Mouse (Mus musculus) hindbrain, embryonic 15.5 days (tissue): Measurements from ENCODE around the gene Akap7. TPM values are rescaled to one million over a fixed set of nuclear protein-coding genes. Genes with fewer than 3 reads are reported as not detected.
A peak's percentile ranks its signal among the peaks of the same experiment; 100 is the strongest.

Experiments used
- ATAC-seq: fragments of 200-750 bp; cut with Nextera tagmentation; 2 replicates; pipeline ENCODE4 v1.8.0; 2017; ENCODE audit warnings: low read depth, moderate number of reproducible peaks, moderate TSS enrichment; ENCODE audit not compliant: low FRiP score
- H3K27ac ChIP-seq: fragments of 300-500 bp; sonication (generic); replicated peaks from 2 replicates; pipeline ENCODE4 v1.5.1; 2015; ENCODE audit warnings: mild to moderate bottlenecking, inconsistent platforms
- H3K27me3 ChIP-seq: fragments of 300-500 bp; sonication (generic); 2 replicates; pipeline ENCODE4 v1.6.1; 2015; ENCODE audit warnings: control low read depth, inconsistent platforms
- H3K36me3 ChIP-seq: fragments of 300-500 bp; sonication (generic); 2 replicates; pipeline ENCODE4 v1.6.1; 2015; ENCODE audit warnings: control low read depth, inconsistent platforms
- H3K4me1 ChIP-seq: fragments of 300-500 bp; sonication (generic); replicated peaks from 2 replicates; pipeline ENCODE4 v1.6.1; 2015; ENCODE audit warnings: control low read depth, inconsistent platforms
- H3K4me2 ChIP-seq: fragments of 300-500 bp; sonication (generic); 2 replicates; pipeline ENCODE4 v1.6.1; 2015; ENCODE audit warnings: moderate library complexity, mild to moderate bottlenecking, inconsistent platforms
- H3K4me3 ChIP-seq: fragments of 300-500 bp; sonication (generic); 2 replicates; pipeline ENCODE4 v1.5.1; 2015; ENCODE audit warnings: mild to moderate bottlenecking, inconsistent platforms
- H3K9ac ChIP-seq: fragments of 300-500 bp; sonication (generic); 2 replicates; pipeline ENCODE4 v1.6.1; 2015; ENCODE audit warnings: inconsistent platforms
- H3K9me3 ChIP-seq: fragments of 300-500 bp; sonication (generic); 2 replicates; pipeline ENCODE4 v1.6.1; 2016; ENCODE audit warnings: control low read depth, inconsistent platforms
- WGBS: fragments of 180-500 bp; shearing (Covaris S2); methylation state at CpG from one replicate; pipeline ENCODE4 v1.1.7; 2015; 5-methylcytosine and 5-hydroxymethylcytosine counted together
- polyA plus RNA-seq: library from polyadenylated mRNA; unstranded; fragments of >200 nt; fragmentation: Nextera tagmentation; extraction: Ambion mirVana; gene quantifications from 2 replicates; pipeline ENCODE4 v1.2.1, GENCODE M21; 2015

Akap7 gene
- polyA plus RNA-seq, 1 experiment from 2014 or later, result 51.6 TPM

DNA sequence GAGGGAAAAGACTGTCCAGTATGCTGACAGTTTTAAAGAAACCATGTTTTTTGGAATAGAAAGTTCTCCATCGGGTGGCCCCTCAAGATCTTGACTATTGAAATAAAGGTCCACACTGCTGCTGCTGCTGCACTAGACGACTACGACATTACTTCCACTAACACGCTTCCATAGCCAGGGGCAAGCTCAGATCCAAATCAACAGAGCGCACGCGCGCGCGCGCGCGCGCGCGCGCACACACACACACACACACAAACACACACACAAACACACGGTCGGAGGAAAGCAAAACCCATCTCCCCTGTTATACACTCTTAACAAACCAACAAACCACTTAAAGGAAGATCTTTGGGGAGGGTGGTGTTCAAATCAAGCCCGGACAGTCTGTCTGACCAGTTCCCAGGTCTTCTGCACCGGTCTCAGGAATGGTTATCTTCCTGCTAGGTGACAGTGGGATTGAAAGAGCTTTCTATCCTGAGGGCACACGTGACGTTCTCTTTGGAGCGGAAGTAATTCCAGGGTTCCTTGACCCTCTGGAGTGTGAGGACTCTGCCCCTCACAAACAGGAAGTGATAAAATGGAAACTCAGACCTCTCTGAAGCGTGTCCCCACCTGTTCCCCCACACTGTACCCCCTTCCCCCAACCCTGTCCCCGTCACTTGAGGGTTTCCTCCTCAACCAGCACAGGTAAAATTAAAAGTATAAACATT, 32.9 kb downstream of the Akap7 start:
- Histone ChIP-seq H3K27me3 (no peaks in the 10 kb centered on the region), H3K4me3 (no peak overlapping the region), H3K36me3 (no peaks in the 10 kb centered on the region), H3K4me1 (no peaks in the 10 kb centered on the region), H3K27ac (no peak overlapping the region), H3K4me2 (no peak overlapping the region), H3K9me3 (no peaks in the 10 kb centered on the region), H3K9ac (no peak overlapping the region)
- no peak for ATAC-seq
- WGBS, result 89% methylated on average over 26 of the region's 26 CpGs

- H3K9ac ChIP-seq, result no peak overlapping the region
- no peaks in the 10 kb centered on the region for H3K27me3 ChIP-seq
- no peak overlapping the region for H3K4me2 ChIP-seq
- H3K9me3 ChIP-seq, result no peaks in the 10 kb centered on the region
- no peak overlapping the region for H3K4me3 ChIP-seq
- no peaks in the 10 kb centered on the region for H3K36me3 ChIP-seq
- ATAC-seq, result no peak
- no peak overlapping the region for H3K27ac ChIP-seq
- H3K4me1 ChIP-seq, result no peaks in the 10 kb centered on the region
- 38% methylated on average over 1 of the region's 1 CpGs for WGBS
These were observed 33.9 kb downstream of the Akap7 start for GRCm38 (mm10) chr10:25273731-25274130.

- ATAC-seq, result no peak
- no peaks in the 10 kb centered on the region for H3K36me3 ChIP-seq
- H3K4me2 ChIP-seq, result no peak overlapping the region
- H3K27ac ChIP-seq, result no peak overlapping the region
- no peak overlapping the region for H3K9ac ChIP-seq
- H3K9me3 ChIP-seq, result no peaks in the 10 kb centered on the region
- no peaks in the 10 kb centered on the region for H3K4me1 ChIP-seq
- no peaks in the 10 kb centered on the region for H3K27me3 ChIP-seq
- 90% methylated on average over 2 of the region's 2 CpGs for WGBS
- H3K4me3 ChIP-seq, result no peak overlapping the region
These were observed 35.9 kb downstream of the Akap7 start for GRCm38 (mm10) chr10:25271756-25272155.

DNA sequence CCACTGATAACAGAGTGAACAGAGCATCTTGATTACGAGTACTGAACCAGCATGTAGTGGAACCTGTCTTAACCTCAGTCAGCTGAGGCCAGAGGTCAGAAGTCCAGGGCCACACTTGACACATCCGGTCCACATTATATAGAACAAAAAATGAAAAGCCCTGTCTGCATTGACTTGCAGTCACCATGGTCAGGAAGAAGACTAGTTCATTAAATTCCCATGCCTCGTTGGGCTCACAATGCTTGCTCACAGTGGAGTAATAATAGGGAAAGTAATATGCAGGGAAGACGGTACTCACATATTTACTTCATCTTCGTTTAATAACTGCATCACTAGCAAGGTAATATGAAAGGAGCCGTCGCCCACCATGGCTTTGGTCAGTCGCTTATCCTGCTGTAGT, 36.5 kb downstream of the Akap7 start:
- H3K4me2 ChIP-seq, result no peak overlapping the region
- no peaks in the 10 kb centered on the region for H3K9me3 ChIP-seq
- H3K4me3 ChIP-seq, result no peak overlapping the region
- H3K9ac ChIP-seq, result no peak overlapping the region
- H3K36me3 ChIP-seq, result no peaks in the 10 kb centered on the region
- H3K27me3 ChIP-seq, result no peaks in the 10 kb centered on the region
- 83% methylated on average over 8 of the region's 8 CpGs for WGBS
- no peak for ATAC-seq
- no peak overlapping the region for H3K27ac ChIP-seq
- no peaks in the 10 kb centered on the region for H3K4me1 ChIP-seq

- H3K36me3 ChIP-seq, result no peaks in the 10 kb centered on the region
- ATAC-seq, result peak; percentile 80
- H3K27ac ChIP-seq, result no peak overlapping the region
- no peaks in the 10 kb centered on the region for H3K9me3 ChIP-seq
- WGBS, result 55% methylated on average over 18 of the region's 18 CpGs
- no peaks in the 10 kb centered on the region for H3K4me1 ChIP-seq
- no peak overlapping the region for H3K4me3 ChIP-seq
- H3K9ac ChIP-seq, result no peak overlapping the region
- no peak overlapping the region for H3K4me2 ChIP-seq
- H3K27me3 ChIP-seq, result no peaks in the 10 kb centered on the region
These were observed 39.0 kb downstream of the Akap7 start for GRCm38 (mm10) chr10:25268476-25269351.

- H3K4me2 ChIP-seq, result no peak overlapping the region
- H3K27ac ChIP-seq, result no peak overlapping the region
- H3K9ac ChIP-seq, result no peak overlapping the region
- H3K36me3 ChIP-seq, result no peaks in the 10 kb centered on the region
- ATAC-seq, result peak; percentile 83; the same call in 1 of the 2 replicates
- peaks cover 4% of the 10 kb centered on the region; the same call in 1 of the 2 replicates for H3K4me1 ChIP-seq
- no peak overlapping the region for H3K4me3 ChIP-seq
- H3K27me3 ChIP-seq, result no peaks in the 10 kb centered on the region
- 35% methylated on average over 6 of the region's 6 CpGs for WGBS
- H3K9me3 ChIP-seq, result no peaks in the 10 kb centered on the region
These were observed 46.5 kb downstream of the Akap7 start for GRCm38 (mm10) chr10:25261176-25261575.

- 86% methylated on average over 10 of the region's 10 CpGs for WGBS
- H3K9me3 ChIP-seq, result no peaks in the 10 kb centered on the region
- H3K4me2 ChIP-seq, result no peak overlapping the region
- H3K27ac ChIP-seq, result no peak overlapping the region
- ATAC-seq, result no peak
- no peak overlapping the region for H3K4me3 ChIP-seq
- H3K4me1 ChIP-seq, result peaks cover 4% of the 10 kb centered on the region; the same call in 1 of the 2 replicates
- no peaks in the 10 kb centered on the region for H3K36me3 ChIP-seq
- no peaks in the 10 kb centered on the region for H3K27me3 ChIP-seq
- no peak overlapping the region for H3K9ac ChIP-seq
These were observed 46.9 kb downstream of the Akap7 start for GRCm38 (mm10) chr10:25260724-25261123.

DNA sequence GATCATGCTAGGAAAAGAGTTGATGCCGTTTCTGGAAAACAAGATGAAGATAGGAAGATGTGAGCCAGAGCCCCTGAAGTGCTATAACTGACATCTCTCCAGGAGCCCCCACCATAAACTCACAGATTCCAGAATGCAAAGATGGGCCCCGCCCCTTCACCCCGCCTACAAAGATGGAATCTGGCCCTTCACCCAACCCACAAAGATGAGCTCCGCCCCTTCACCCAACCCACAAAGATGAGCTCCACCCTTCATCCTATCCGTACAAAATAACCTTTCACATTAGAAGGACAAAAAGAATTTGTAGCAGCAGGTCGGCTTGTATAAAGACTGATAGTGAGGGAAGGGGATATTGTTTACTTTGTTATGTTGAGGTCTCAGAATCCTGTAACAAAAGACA, 49.5 kb downstream of the Akap7 start:
- no peak overlapping the region for H3K9ac ChIP-seq
- no peak overlapping the region for H3K4me2 ChIP-seq
- WGBS, result 85% methylated on average over 6 of the region's 6 CpGs
- ATAC-seq, result no peak
- no peak overlapping the region for H3K4me3 ChIP-seq
- H3K27me3 ChIP-seq, result no peaks in the 10 kb centered on the region
- no peak overlapping the region for H3K27ac ChIP-seq
- no peaks in the 10 kb centered on the region for H3K36me3 ChIP-seq
- H3K9me3 ChIP-seq, result no peaks in the 10 kb centered on the region
- peaks cover 4% of the 10 kb centered on the region; the same call in 1 of the 2 replicates for H3K4me1 ChIP-seq

DNA sequence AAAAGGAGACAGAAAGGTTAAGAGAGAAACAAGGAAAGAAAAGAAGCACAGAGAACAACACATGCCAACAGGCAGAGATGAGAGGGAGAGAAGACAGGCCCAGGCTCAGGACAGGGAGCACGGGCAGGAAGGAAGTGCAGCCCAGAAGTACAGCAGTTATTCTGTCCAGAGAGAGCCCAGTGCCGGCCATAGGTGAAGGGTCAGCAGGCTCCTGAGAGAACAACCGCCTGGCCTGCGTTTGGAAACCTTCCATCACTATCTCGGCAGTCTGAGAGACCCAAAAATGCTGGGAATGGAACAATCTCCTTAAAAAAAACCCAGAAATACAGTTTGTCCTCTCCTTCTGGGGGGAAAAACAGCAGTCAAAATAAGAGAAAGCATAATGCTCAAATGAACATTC, 50.2 kb downstream of the Akap7 start:
- Histone ChIP-seq H3K36me3 (no peaks in the 10 kb centered on the region), H3K27me3 (no peaks in the 10 kb centered on the region), H3K4me1 (peaks cover 4% of the 10 kb centered on the region; the same call in 1 of the 2 replicates), H3K4me3 (no peak overlapping the region), H3K4me2 (no peak overlapping the region), H3K9ac (no peak overlapping the region), H3K9me3 (no peaks in the 10 kb centered on the region), H3K27ac (no peak overlapping the region)
- WGBS, result 84% methylated on average over 5 of the region's 5 CpGs
- no peak for ATAC-seq

DNA sequence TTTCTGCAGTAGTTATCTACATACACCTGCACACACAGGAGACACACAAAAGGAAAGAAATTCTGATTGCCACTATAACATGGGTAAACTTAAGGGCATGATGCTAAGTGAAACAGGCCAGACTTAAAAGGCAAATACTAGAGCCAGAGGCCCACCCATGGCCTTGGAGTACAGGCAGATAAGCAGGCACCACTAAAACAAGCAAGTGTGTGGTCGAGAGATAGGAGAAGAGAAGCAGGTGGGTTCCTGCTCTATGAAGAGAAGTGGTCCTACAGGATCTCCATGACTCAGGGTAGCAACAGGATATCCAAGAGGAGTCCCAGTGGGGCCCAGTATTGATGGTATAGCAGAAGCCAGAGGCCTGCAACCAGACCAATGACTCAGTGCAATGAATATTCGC, 54.2 kb downstream of the Akap7 start:
- Histone ChIP-seq H3K27me3 (no peaks in the 10 kb centered on the region), H3K4me3 (no peak overlapping the region), H3K9ac (no peak overlapping the region), H3K36me3 (no peaks in the 10 kb centered on the region), H3K27ac (no peak overlapping the region), H3K4me1 (no peaks in the 10 kb centered on the region), H3K4me2 (no peak overlapping the region), H3K9me3 (no peaks in the 10 kb centered on the region)
- ATAC-seq, result no peak
- WGBS, result 90% methylated on average over 2 of the region's 2 CpGs

GRCm38 (mm10) chr10:25253006-25253405, 54.7 kb downstream of the Akap7 start:
- Histone ChIP-seq H3K9me3 (no peaks in the 10 kb centered on the region), H3K27ac (no peak overlapping the region), H3K27me3 (no peaks in the 10 kb centered on the region), H3K9ac (no peak overlapping the region), H3K4me3 (no peak overlapping the region), H3K36me3 (no peaks in the 10 kb centered on the region), H3K4me1 (no peaks in the 10 kb centered on the region), H3K4me2 (no peak overlapping the region)
- no peak for ATAC-seq
- WGBS, result 93% methylated on average over 4 of the region's 4 CpGs

- no peak for ATAC-seq
- H3K27ac ChIP-seq, result no peak overlapping the region
- H3K9ac ChIP-seq, result no peak overlapping the region
- no peaks in the 10 kb centered on the region for H3K4me1 ChIP-seq
- WGBS, result 45% methylated on average over 12 of the region's 12 CpGs
- H3K4me3 ChIP-seq, result no peak overlapping the region
- H3K27me3 ChIP-seq, result no peaks in the 10 kb centered on the region
- no peak overlapping the region for H3K4me2 ChIP-seq
- H3K9me3 ChIP-seq, result no peaks in the 10 kb centered on the region
- no peaks in the 10 kb centered on the region for H3K36me3 ChIP-seq
These were observed 57.6 kb downstream of the Akap7 start for GRCm38 (mm10) chr10:25250108-25250507.
